Mouse (Mus musculus): Measurements from ENCODE around the gene Foxk1. TPM values are rescaled to one million over a fixed set of nuclear protein-coding genes. Genes with fewer than 3 reads are reported as not detected.

The Foxk1 gene
- total RNA-seq, 1 experiment = 10.7 TPM

GRCm38 (mm10) chr5:142444791-142445531 lies 43.7 kb downstream of the Foxk1 start:
- no peak for DNase-seq (ENCODE audit: low read depth, low spot score)
- H3K4me1 ChIP-seq (ENCODE audit: control insufficient read depth in 2 of 2, insufficient read depth in 2 of 2, low read length in 2 of 2, poor library complexity in 1 of 2) = peaks cover 6 to 43% of the 10 kb centered on the region in 2 experiments; a peak in 3 of 4 replicates
- H3K36me3 ChIP-seq (ENCODE audit: control insufficient read depth, insufficient read depth, low read length, poor library complexity, severe bottlenecking) = peaks cover 3% of the 10 kb centered on the region; the same call in 1 of the 2 replicates
- no peak for TF ChIP-seq HCFC1 (IDR thresholded peaks at IDR 0.05; ENCODE audit: borderline replicate concordance, insufficient read depth, low read length)
- no peak overlapping the region for H3K4me3 ChIP-seq (ENCODE audit: insufficient read depth in 1 of 2, low read depth in 1 of 2, low read length in 2 of 2, poor library complexity in 1 of 2, severe bottlenecking in 1 of 2)
- H3K27ac ChIP-seq (ENCODE audit: insufficient read depth, low read depth, low read length, poor library complexity, severe bottlenecking) = peak overlapping the region; percentile 55; the same call in 1 of the 2 replicates
- no peak overlapping the region; the same call in 1 of the 2 replicates for H3K9ac ChIP-seq (ENCODE audit: insufficient read depth, low read depth, low read length, poor library complexity, severe bottlenecking)
- in situ Hi-C loops (cut with MboI; ENCODE audit: low sequenced_read_pairs in 2 of 2, unreplicated experiment in 2 of 2) = loop anchor here in 1 of 2 experiments (10.0 kb wide), 1 partner anchor 80 kb away; no protein-coding TSS in a partner anchor
- no peaks in the 10 kb centered on the region for H3K9me3 ChIP-seq (ENCODE audit: control insufficient read depth, insufficient read depth, low read depth, low read length)

DNA sequence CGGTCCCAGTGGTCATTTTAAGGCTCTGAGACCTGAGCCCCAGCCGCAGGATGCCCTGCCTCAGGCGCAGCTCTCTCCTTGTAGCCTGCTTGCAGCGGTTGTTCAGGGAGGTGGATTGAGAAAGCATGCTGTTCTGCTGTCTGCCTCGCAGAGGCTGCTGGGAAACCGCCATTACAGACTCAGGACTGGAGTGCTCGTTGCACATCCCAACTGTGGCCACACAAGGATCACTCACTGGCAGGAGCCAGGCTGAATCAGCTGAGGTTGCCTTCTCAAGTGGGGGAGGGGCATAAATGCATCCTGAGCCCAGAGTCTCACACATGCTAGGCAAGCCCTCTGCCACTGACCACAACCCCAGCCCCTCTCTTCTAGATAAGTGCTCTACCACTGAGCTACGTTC lies 44.4 kb downstream of the Foxk1 start:
- Histone ChIP-seq H3K36me3 (ENCODE audit: control insufficient read depth, insufficient read depth, low read length, poor library complexity, severe bottlenecking) (peaks cover 9% of the 10 kb centered on the region; the same call in 1 of the 2 replicates), H3K27ac (ENCODE audit: insufficient read depth, low read depth, low read length, poor library complexity, severe bottlenecking) (peak overlapping the region; percentile 55), H3K4me1 (ENCODE audit: control insufficient read depth in 2 of 2, insufficient read depth in 2 of 2, low read length in 2 of 2, poor library complexity in 1 of 2) (peaks cover 6 to 45% of the 10 kb centered on the region in 2 experiments; a peak in 3 of 4 replicates), H3K9me3 (ENCODE audit: control insufficient read depth, insufficient read depth, low read depth, low read length) (no peaks in the 10 kb centered on the region), H3K4me3 (ENCODE audit: insufficient read depth in 1 of 2, low read depth in 1 of 2, low read length in 2 of 2, poor library complexity in 1 of 2, severe bottlenecking in 1 of 2) (no peak overlapping the region), H3K9ac (ENCODE audit: insufficient read depth, low read depth, low read length, poor library complexity, severe bottlenecking) (peak overlapping the region; percentile 19; the same call in 1 of the 2 replicates)
- DNase-seq (ENCODE audit: low read depth, low spot score) = no peak
- in situ Hi-C loops (cut with MboI; ENCODE audit: low sequenced_read_pairs in 2 of 2, unreplicated experiment in 2 of 2) = loop anchor here in 1 of 2 experiments (10.0 kb wide), 1 partner anchor 81 kb away; no protein-coding TSS in a partner anchor
- TF ChIP-seq HCFC1 (IDR thresholded peaks at IDR 0.05; ENCODE audit: borderline replicate concordance, insufficient read depth, low read length) (no peak), ZC3H11A (IDR thresholded peaks at IDR 0.05; ENCODE audit: borderline replicate concordance, low read depth, low read length) (no peak), ZNF384 (IDR thresholded peaks at IDR 0.05; ENCODE audit: low read depth, low read length) (no peak), CHD2 (IDR thresholded peaks at IDR 0.05; ENCODE audit: low read depth, low read length) (no peak), MAFK (IDR thresholded peaks at IDR 0.05; ENCODE audit: insufficient read depth, low read depth, low read length) (no peak)

DNA sequence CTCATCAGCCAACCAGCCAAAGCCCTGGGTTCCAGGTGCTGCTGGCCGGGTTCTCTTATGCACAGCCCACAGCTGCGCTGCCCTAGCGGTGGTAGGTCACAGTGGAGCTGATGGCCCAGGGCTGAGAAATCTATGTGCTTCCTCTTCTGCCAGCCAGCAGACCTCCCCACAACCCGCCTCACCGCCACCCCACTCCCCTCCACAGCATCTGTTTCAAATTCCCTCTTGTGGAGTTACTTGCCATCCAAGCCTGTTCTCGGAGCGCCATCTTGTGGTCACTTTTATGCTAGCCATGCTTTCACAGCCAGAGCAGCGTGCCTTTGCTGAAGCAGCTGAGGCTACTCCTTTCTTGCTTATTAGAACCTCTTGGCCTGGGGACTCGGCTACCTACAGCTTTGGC lies 46.8 kb downstream of the Foxk1 start:
- in situ Hi-C loops (cut with MboI; ENCODE audit: low sequenced_read_pairs in 2 of 2, unreplicated experiment in 2 of 2) = loop anchor here in 1 of 2 experiments (10.0 kb wide), 1 partner anchor 83 kb away; no protein-coding TSS in a partner anchor
- Histone ChIP-seq H3K4me3 (ENCODE audit: insufficient read depth in 1 of 2, low read depth in 1 of 2, low read length in 2 of 2, poor library complexity in 1 of 2, severe bottlenecking in 1 of 2) (no peak overlapping the region), H3K4me1 (ENCODE audit: control insufficient read depth in 2 of 2, insufficient read depth in 2 of 2, low read length in 2 of 2, poor library complexity in 1 of 2) (peaks cover 2 to 35% of the 10 kb centered on the region in 2 experiments; a peak in 2 of 4 replicates), H3K27ac (ENCODE audit: insufficient read depth, low read depth, low read length, poor library complexity, severe bottlenecking) (peak overlapping the region; percentile 26; the same call in 1 of the 2 replicates), H3K9ac (ENCODE audit: insufficient read depth, low read depth, low read length, poor library complexity, severe bottlenecking) (peak overlapping the region; percentile 31; the same call in 1 of the 2 replicates), H3K9me3 (ENCODE audit: control insufficient read depth, insufficient read depth, low read depth, low read length) (no peaks in the 10 kb centered on the region), H3K36me3 (ENCODE audit: control insufficient read depth, insufficient read depth, low read length, poor library complexity, severe bottlenecking) (peaks cover 19% of the 10 kb centered on the region; the same call in 1 of the 2 replicates)
- peak; percentile 94 for DNase-seq (ENCODE audit: low read depth, low spot score)
- TF ChIP-seq MAFK (IDR thresholded peaks at IDR 0.05; ENCODE audit: insufficient read depth, low read depth, low read length) (no peak), ZC3H11A (IDR thresholded peaks at IDR 0.05; ENCODE audit: borderline replicate concordance, low read depth, low read length) (peak; percentile 80; the same call in 1 of the 2 replicates)

GRCm38 (mm10) chr5:142448623-142449022 lies 47.3 kb downstream of the Foxk1 start:
- H3K4me1 ChIP-seq (ENCODE audit: control insufficient read depth in 2 of 2, insufficient read depth in 2 of 2, low read length in 2 of 2, poor library complexity in 1 of 2) = peaks cover 2 to 33% of the 10 kb centered on the region in 2 experiments; a peak in 2 of 4 replicates

More at GRCm38 (mm10) chr5:142448623-142449022, 47.3 kb downstream of the Foxk1 start:
- DNase-seq (ENCODE audit: low read depth, low spot score) = no peak
- no peak overlapping the region for H3K4me3 ChIP-seq (ENCODE audit: insufficient read depth in 1 of 2, low read depth in 1 of 2, low read length in 2 of 2, poor library complexity in 1 of 2, severe bottlenecking in 1 of 2)
- no peak overlapping the region for H3K9ac ChIP-seq (ENCODE audit: insufficient read depth, low read depth, low read length, poor library complexity, severe bottlenecking)
- in situ Hi-C loops (cut with MboI; ENCODE audit: low sequenced_read_pairs in 2 of 2, unreplicated experiment in 2 of 2) = loop anchor here in 1 of 2 experiments (10.0 kb wide), 1 partner anchor 84 kb away; no protein-coding TSS in a partner anchor
- no peak for TF ChIP-seq CHD2 (IDR thresholded peaks at IDR 0.05; ENCODE audit: low read depth, low read length)
- H3K36me3 ChIP-seq (ENCODE audit: control insufficient read depth, insufficient read depth, low read length, poor library complexity, severe bottlenecking) = peaks cover 24% of the 10 kb centered on the region; the same call in 1 of the 2 replicates
- no peak overlapping the region for H3K27ac ChIP-seq (ENCODE audit: insufficient read depth, low read depth, low read length, poor library complexity, severe bottlenecking)
- no peaks in the 10 kb centered on the region for H3K9me3 ChIP-seq (ENCODE audit: control insufficient read depth, insufficient read depth, low read depth, low read length)
